Mouse (Mus musculus) intestine, postnatal 0 days (tissue): ENCODE measurements around the gene Znrf4. TPM values are rescaled to one million over a fixed set of nuclear protein-coding genes. Genes with fewer than 3 reads are reported as not detected.

ENCODE experiments used
- ATAC-seq: fragments of 200-750 bp; cut with Nextera tagmentation; 2 replicates; pipeline ENCODE4 v1.8.0; 2017; ENCODE audit warnings: mild to moderate bottlenecking, moderate TSS enrichment, moderate library complexity
- H3K27ac ChIP-seq: fragments of 300-500 bp; sonication (generic); 2 replicates; pipeline ENCODE4 v1.5.1; 2014; ENCODE audit warnings: mild to moderate bottlenecking, low read depth, low read length, moderate library complexity
- H3K27me3 ChIP-seq: fragments of 300-500 bp; sonication (generic); replicated peaks from 2 replicates; pipeline ENCODE4 v1.6.1; 2014; ENCODE audit warnings: low read length, mixed read lengths; ENCODE audit not compliant: control insufficient read depth, insufficient read depth
- H3K36me3 ChIP-seq: fragments of 300-500 bp; sonication (generic); 2 replicates; pipeline ENCODE4 v1.6.1; 2014; ENCODE audit warnings: mild to moderate bottlenecking, moderate library complexity; ENCODE audit not compliant: control insufficient read depth, insufficient read depth
- H3K4me1 ChIP-seq: fragments of 300-500 bp; sonication (generic); replicated peaks from 2 replicates; pipeline ENCODE4 v1.6.1; 2014; ENCODE audit warnings: antibody characterized with exemption, low read length, mixed read lengths; ENCODE audit not compliant: control insufficient read depth, insufficient read depth
- H3K4me2 ChIP-seq: fragments of 300-500 bp; sonication (generic); replicated peaks from 2 replicates; pipeline ENCODE4 v1.6.1; 2014; ENCODE audit warnings: low read depth, mild to moderate bottlenecking, moderate library complexity
- H3K4me3 ChIP-seq: fragments of 300-500 bp; sonication (generic); 2 replicates; pipeline ENCODE4 v1.5.1; 2014; ENCODE audit warnings: low read depth, low read length
- H3K9ac ChIP-seq: fragments of 300-500 bp; sonication (generic); 2 replicates; pipeline ENCODE4 v1.6.1; 2014; ENCODE audit warnings: mild to moderate bottlenecking, low read depth, low read length
- H3K9me3 ChIP-seq: fragments of 300-500 bp; sonication (generic); 2 replicates; pipeline ENCODE4 v1.6.1; 2016; ENCODE audit warnings: mixed run types; ENCODE audit not compliant: control insufficient read depth
- CTCF ChIP-seq: sonication (generic); IDR thresholded peaks from 2 replicates; pipeline ENCODE4 v1.5.1; 2016; ENCODE audit warnings: low read depth, mild to moderate bottlenecking, control low read depth, antibody characterized with exemption, moderate library complexity
- WGBS: fragments of 180-500 bp; shearing (Covaris S2); extraction: QIAGEN DNeasy Blood & Tissue Kit; methylation state at CpG from one replicate; pipeline ENCODE4 v1.1.7; 2014; 5-methylcytosine and 5-hydroxymethylcytosine counted together
- polyA plus RNA-seq: library from polyadenylated mRNA; unstranded; fragments of >200 nt; fragmentation: Nextera tagmentation; extraction: Ambion mirVana; gene quantifications from 2 replicates; pipeline ENCODE4 v1.2.1, GENCODE M21; 2015

Znrf4 gene
- polyA plus RNA-seq, 1 experiment from 2014 or later, result not detected

DNA sequence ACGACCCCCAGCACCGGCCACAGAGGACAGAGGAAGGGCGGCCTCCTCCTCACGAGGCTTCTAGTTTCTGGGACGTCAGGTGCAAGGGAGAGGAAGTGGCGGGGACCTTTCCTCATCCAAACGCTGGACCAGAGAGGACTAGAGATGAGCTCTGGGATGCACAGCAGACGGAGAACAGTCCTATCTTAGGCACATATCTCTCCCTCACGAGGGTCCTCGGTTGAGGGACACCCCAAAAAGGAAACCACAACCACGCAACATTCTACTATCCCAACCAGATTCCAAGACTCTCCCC is 38.7 kb downstream of the Znrf4 start:
- no peak for ATAC-seq
- WGBS, result 7% methylated on average over 11 of the region's 11 CpGs
- Histone ChIP-seq H3K4me2 (peak overlapping the region; percentile 80), H3K27me3 (peaks cover 57% of the 10 kb centered on the region), H3K9ac (no peak overlapping the region), H3K27ac (no peak overlapping the region), H3K4me1 (0 out of 2 replicates have a peak, but pooled peaks cover 7% of the 10 kb centered on the region), H3K9me3 (no peaks in the 10 kb centered on the region), H3K36me3 (no peaks in the 10 kb centered on the region), H3K4me3 (peak overlapping the region; percentile 59)
- TF ChIP-seq CTCF, result no peak

DNA sequence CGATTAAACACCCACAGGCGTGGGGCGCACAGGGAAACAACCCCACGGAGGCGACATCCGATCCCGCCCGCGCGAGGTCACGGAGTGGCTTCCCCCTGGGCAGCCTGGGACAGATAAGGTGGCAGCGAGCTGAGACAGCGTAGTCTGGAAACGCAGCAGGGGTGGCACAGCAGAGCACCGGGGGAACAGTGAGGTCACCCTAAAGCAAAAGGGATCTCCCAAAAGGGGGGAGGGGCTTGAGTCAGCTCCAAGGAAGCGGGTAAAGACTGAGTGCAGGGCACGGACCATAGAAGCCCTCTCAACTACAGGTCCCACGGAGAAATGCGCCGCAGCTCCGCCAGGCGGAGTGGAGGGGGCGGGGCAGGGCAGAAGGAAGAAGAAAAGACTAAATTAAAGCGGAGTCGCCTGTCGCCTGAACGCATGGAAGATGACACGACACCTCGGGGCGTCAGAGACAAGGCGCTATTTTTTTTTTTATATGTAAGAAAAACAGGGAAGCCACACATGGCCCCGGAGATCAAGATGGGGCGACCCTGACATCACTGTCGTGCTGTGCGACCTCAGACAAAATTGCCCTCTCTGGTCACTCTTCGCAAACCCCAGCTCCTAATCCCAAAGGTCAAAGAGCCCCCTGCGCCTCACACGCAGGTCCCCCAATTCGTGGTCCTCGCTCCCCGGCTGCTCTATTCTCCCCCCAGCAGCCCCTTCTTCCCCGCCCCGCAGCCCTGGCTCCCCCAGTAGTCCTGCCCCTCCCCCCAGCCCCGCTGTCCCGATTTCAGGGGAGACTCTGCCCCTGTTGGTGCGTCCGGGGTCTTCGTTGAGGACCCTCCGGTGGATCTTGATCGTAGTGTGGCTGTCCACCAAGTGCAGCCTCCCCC is 39.3 kb downstream of the Znrf4 start:
- Histone ChIP-seq H3K4me3 (peak overlapping the region; percentile 59), H3K36me3 (no peaks in the 10 kb centered on the region), H3K9ac (peak overlapping the region; percentile 31; the same call in 1 of the 2 replicates), H3K27ac (no peak overlapping the region), H3K27me3 (peaks cover 57% of the 10 kb centered on the region), H3K4me2 (peak overlapping the region; percentile 80), H3K4me1 (0 out of 2 replicates have a peak, but pooled peaks cover 7% of the 10 kb centered on the region), H3K9me3 (no peaks in the 10 kb centered on the region)
- peak; percentile 63 for TF ChIP-seq CTCF
- 0 out of 2 replicates have a peak, but pooled peaks have one; percentile 19 for ATAC-seq
- WGBS, result 5% methylated on average over 50 of the region's 50 CpGs

DNA sequence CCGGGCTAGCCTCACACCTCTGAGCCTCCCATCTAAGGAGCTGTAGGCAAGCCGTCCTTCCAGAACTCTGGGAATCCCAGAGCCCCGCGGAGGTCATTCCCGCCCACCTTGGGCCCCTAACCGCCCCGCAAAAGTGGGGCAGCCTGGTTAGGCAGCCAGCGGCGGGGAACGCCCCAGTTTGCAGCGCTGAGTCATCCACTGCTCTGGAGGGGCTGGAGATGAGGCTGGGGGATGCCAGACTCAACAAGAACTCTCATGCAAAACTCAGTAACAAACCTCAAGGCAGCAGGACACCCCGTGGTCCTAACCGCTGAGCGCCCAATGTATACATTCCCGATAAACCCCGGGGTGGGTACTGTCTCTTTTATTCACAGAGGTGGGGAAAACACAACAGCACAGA is 40.1 kb downstream of the Znrf4 start:
- Histone ChIP-seq H3K9ac (no peak overlapping the region), H3K27me3 (peaks cover 50% of the 10 kb centered on the region), H3K27ac (no peak overlapping the region), H3K9me3 (no peaks in the 10 kb centered on the region), H3K4me2 (peak overlapping the region; percentile 80; the same call in 1 of the 2 replicates), H3K4me3 (0 out of 2 replicates have a peak overlapping the region, but pooled peaks have one; percentile 59), H3K36me3 (no peaks in the 10 kb centered on the region), H3K4me1 (0 out of 2 replicates have a peak, but pooled peaks cover 7% of the 10 kb centered on the region)
- 21% methylated on average over 16 of the region's 16 CpGs for WGBS
- no peak for ATAC-seq
- no peak for TF ChIP-seq CTCF

DNA sequence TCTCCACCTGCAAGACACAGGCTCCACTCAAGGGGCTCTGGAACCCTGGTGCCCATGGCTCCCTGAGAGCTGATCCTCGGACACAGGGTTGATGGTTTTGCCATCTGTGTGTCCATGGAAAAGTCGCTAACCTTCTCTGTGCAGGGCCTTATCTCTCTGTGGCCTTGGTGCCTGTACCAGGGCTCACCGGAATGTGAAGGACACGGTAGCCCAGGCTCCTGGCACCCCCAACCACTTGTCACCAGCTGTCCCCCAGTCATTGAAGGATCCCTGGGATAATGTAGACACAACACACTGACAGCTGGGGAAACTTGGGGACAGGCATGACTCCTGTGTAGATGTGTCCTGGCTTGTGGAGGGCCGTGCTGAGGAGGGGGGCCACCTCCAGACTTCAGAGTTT is 41.1 kb downstream of the Znrf4 start:
- no peak overlapping the region for H3K27ac ChIP-seq
- H3K27me3 ChIP-seq, result peaks cover 48% of the 10 kb centered on the region
- H3K4me1 ChIP-seq, result 0 out of 2 replicates have a peak, but pooled peaks cover 7% of the 10 kb centered on the region
- no peak overlapping the region for H3K4me3 ChIP-seq
- WGBS, result 80% methylated on average over 5 of the region's 5 CpGs
- H3K9me3 ChIP-seq, result no peaks in the 10 kb centered on the region
- H3K9ac ChIP-seq, result no peak overlapping the region
- no peaks in the 10 kb centered on the region for H3K36me3 ChIP-seq
- no peak for ATAC-seq
- no peak for TF ChIP-seq CTCF
- no peak overlapping the region for H3K4me2 ChIP-seq

DNA sequence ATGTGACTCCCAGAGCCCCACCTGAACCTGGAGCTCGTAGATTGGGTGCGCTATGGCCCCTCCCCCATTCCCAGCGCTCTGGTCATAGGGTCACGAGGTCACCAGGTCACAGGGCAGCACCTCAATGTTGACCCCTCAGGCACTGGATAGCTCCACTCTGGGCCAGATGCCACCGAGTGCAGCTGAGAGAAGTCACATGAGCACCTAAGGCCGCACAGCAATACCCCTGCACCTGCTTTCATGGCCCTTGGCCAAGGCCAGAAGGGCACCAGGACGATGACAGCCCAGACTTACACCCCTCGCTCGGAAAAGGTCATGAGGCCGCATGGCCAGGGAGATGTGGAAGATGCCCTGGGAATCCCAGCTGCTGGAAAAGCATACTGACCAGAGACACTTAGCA is 41.7 kb downstream of the Znrf4 start:
- H3K4me2 ChIP-seq, result peak overlapping the region; percentile 51
- H3K4me1 ChIP-seq, result 0 out of 2 replicates have a peak, but pooled peaks cover 7% of the 10 kb centered on the region
- H3K4me3 ChIP-seq, result peak overlapping the region; percentile 26; the same call in 1 of the 2 replicates
- no peak overlapping the region for H3K9ac ChIP-seq
- H3K27ac ChIP-seq, result no peak overlapping the region
- TF ChIP-seq CTCF, result no peak
- 37% methylated on average over 10 of the region's 10 CpGs for WGBS
- H3K27me3 ChIP-seq, result peaks cover 42% of the 10 kb centered on the region
- no peaks in the 10 kb centered on the region for H3K9me3 ChIP-seq
- no peak for ATAC-seq
- no peaks in the 10 kb centered on the region for H3K36me3 ChIP-seq

DNA sequence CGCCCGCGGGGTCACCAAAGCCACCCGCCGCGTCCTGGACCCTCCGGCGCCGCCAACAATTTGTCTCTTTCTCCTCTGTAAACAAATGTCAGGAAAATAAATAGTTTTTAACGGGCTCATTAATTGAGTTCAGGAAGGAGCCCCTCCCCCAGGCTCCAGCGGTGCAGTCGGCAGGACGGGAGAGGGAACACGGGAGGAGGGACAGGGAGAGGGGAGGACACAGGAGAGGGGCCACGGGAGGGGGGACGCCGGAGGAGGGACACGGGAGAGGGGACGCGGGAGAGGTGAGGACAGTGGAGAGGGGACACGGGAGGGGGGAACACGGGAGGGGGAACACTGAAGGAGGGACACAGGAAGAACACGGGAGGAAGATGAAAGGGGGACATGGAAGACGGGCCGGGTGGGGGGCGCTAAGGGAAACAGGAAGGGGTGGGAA is 42.2 kb downstream of the Znrf4 start:
- Histone ChIP-seq H3K9ac (no peak overlapping the region), H3K9me3 (no peaks in the 10 kb centered on the region), H3K4me3 (peak overlapping the region; percentile 26; the same call in 1 of the 2 replicates), H3K27me3 (peaks cover 36% of the 10 kb centered on the region), H3K4me1 (0 out of 2 replicates have a peak, but pooled peaks cover 7% of the 10 kb centered on the region), H3K4me2 (peak overlapping the region; percentile 51), H3K27ac (no peak overlapping the region), H3K36me3 (no peaks in the 10 kb centered on the region)
- WGBS, result 13% methylated on average over 20 of the region's 26 CpGs
- ATAC-seq, result no peak
- no peak for TF ChIP-seq CTCF
